Mouse (Mus musculus): ENCODE data around the gene Pcdh9.

Gene Pcdh9

GRCm38 (mm10) chr14:93182606-93183491 lies 707.6 kb downstream of the Pcdh9 start:
- in situ Hi-C loops (cut with MboI, MseI): no loop called here

- in situ Hi-C loops (cut with MboI, MseI): no loop called here
Measured at GRCm38 (mm10) chr14:93169201-93169600, 721.3 kb downstream of the Pcdh9 start.

GRCm38 (mm10) chr14:93168367-93168766 lies 722.1 kb downstream of the Pcdh9 start:
- in situ Hi-C loops (cut with MboI, MseI): no loop called here

GRCm38 (mm10) chr14:93143414-93143813 lies 747.1 kb downstream of the Pcdh9 start:
- in situ Hi-C loops (cut with MboI, MseI): no loop called here

- in situ Hi-C loops (cut with MboI, MseI): no loop called here
Measured at GRCm38 (mm10) chr14:93142076-93142475, 748.4 kb downstream of the Pcdh9 start.

GRCm38 (mm10) chr14:93126993-93127392 lies 763.5 kb downstream of the Pcdh9 start:
- in situ Hi-C loops (cut with MboI, MseI): no loop called here

GRCm38 (mm10) chr14:93102755-93103154 lies 787.7 kb downstream of the Pcdh9 start:
- in situ Hi-C loops (cut with MboI, MseI): no loop called here

GRCm38 (mm10) chr14:93095081-93095480 lies 795.4 kb downstream of the Pcdh9 start:
- in situ Hi-C loops (cut with MboI, MseI): no loop called here

- in situ Hi-C loops (cut with MboI, MseI): no loop called here
Measured at GRCm38 (mm10) chr14:93092806-93093205, 797.7 kb downstream of the Pcdh9 start.

GRCm38 (mm10) chr14:93085646-93086045 lies 804.8 kb downstream of the Pcdh9 start:
- in situ Hi-C loops (cut with MboI, MseI): no loop called here

GRCm38 (mm10) chr14:93083140-93083539 lies 807.3 kb downstream of the Pcdh9 start:
- in situ Hi-C loops (cut with MboI, MseI): no loop called here

- in situ Hi-C loops (cut with MboI, MseI): no loop called here
Measured at GRCm38 (mm10) chr14:93080910-93081309, 809.6 kb downstream of the Pcdh9 start.

- in situ Hi-C loops (cut with MboI, MseI): no loop called here
Measured at GRCm38 (mm10) chr14:93075761-93076160, 814.7 kb downstream of the Pcdh9 start.

- in situ Hi-C loops (cut with MboI, MseI): no loop called here
Measured at GRCm38 (mm10) chr14:93072346-93072745, 818.1 kb downstream of the Pcdh9 start.

- in situ Hi-C loops (cut with MboI, MseI): no loop called here
Measured at GRCm38 (mm10) chr14:93070140-93070539, 820.3 kb downstream of the Pcdh9 start.

GRCm38 (mm10) chr14:93067411-93068336 lies 822.8 kb downstream of the Pcdh9 start:
- in situ Hi-C loops (cut with MboI, MseI): no loop called here

GRCm38 (mm10) chr14:93066732-93067410 lies 823.6 kb downstream of the Pcdh9 start:
- in situ Hi-C loops (cut with MboI, MseI): no loop called here

GRCm38 (mm10) chr14:93061824-93062620 lies 828.5 kb downstream of the Pcdh9 start:
- in situ Hi-C loops (cut with MboI, MseI): no loop called here

GRCm38 (mm10) chr14:93058799-93059198 lies 831.7 kb downstream of the Pcdh9 start:
- in situ Hi-C loops (cut with MboI, MseI): no loop called here

GRCm38 (mm10) chr14:93055997-93056396 lies 834.5 kb downstream of the Pcdh9 start:
- in situ Hi-C loops (cut with MboI, MseI): no loop called here

- in situ Hi-C loops (cut with MboI, MseI): no loop called here
Measured at GRCm38 (mm10) chr14:93040591-93040990, 849.9 kb downstream of the Pcdh9 start.

All from T-helper 1 cell (primary cell).